Mouse (Mus musculus): ENCODE results near the gene Mettl21e. TPM values are rescaled to one million over a fixed set of nuclear protein-coding genes. Genes with fewer than 3 reads are reported as not detected.

The Mettl21e gene
- total RNA-seq (2023): not detected

GRCm38 (mm10) chr1:44218876-44219275 lies at the start of gene Mettl21e:
Gene Mettl21e, minus strand, starts transcription at chr1:44218961.

Other genes starting within 250 kb of the Mettl21e start
- gene Mettl21c, start 198.9 kb downstream of the Mettl21e start, total RNA-seq (2023): not detected
- 0.28 TPM for gene Gm8251, start 157.0 kb downstream of the Mettl21e start, total RNA-seq (2023)
- 33.5 TPM for gene Tex30, start 116.5 kb downstream of the Mettl21e start, total RNA-seq (2023)
- gene Kdelc1, start 100.2 kb downstream of the Mettl21e start, total RNA-seq (2023): 3.5 TPM
- 6.5 TPM for gene Bivm, start 100.0 kb downstream of the Mettl21e start, total RNA-seq (2023)
- 28.5 TPM for gene Ercc5, start 71.2 kb downstream of the Mettl21e start, total RNA-seq (2023)

Data from CD8-positive naive resting alpha-beta T cell, adult 57 days (primary cell).